Mouse (Mus musculus): ENCODE results near the gene Tex36.

Gene Tex36

GRCm38 (mm10) chr7:133602058-133602457 is at the start of gene Tex36:
Gene Tex36, minus strand, starts transcription at chr7:133602158.
- DNase-seq (ENCODE audit: low read depth, low spot score), result no peak

- no peak for DNase-seq (ENCODE audit: low read depth, low spot score)
These were observed 43.8 kb upstream of the Tex36 start for GRCm38 (mm10) chr7:133645716-133646115.

- DNase-seq (ENCODE audit: low read depth, low spot score), result no peak
These were observed 36.9 kb upstream of the Tex36 start for GRCm38 (mm10) chr7:133638821-133639220.

- DNase-seq (ENCODE audit: low read depth, low spot score), result no peak
These were observed 36.3 kb upstream of the Tex36 start for GRCm38 (mm10) chr7:133638306-133638705.

- DNase-seq (ENCODE audit: low read depth, low spot score), result peak; percentile 98
These were observed 35.7 kb upstream of the Tex36 start, which contains the start of gene Edrf1 for GRCm38 (mm10) chr7:133637361-133638305. Gene Edrf1, plus strand, starts transcription at chr7:133637543.

GRCm38 (mm10) chr7:133636738-133637352 is 34.9 kb upstream of the Tex36 start:
- DNase-seq (ENCODE audit: low read depth, low spot score), result peak; percentile 74

- DNase-seq (ENCODE audit: low read depth, low spot score), result no peak
These were observed 33.1 kb upstream of the Tex36 start for GRCm38 (mm10) chr7:133634932-133635650.

- DNase-seq (ENCODE audit: low read depth, low spot score), result no peak
These were observed 30.5 kb upstream of the Tex36 start for GRCm38 (mm10) chr7:133632476-133632875.

- no peak for DNase-seq (ENCODE audit: low read depth, low spot score)
These were observed 28.9 kb upstream of the Tex36 start for GRCm38 (mm10) chr7:133630821-133631220.

GRCm38 (mm10) chr7:133627184-133627936 is 25.4 kb upstream of the Tex36 start:
- no peak for DNase-seq (ENCODE audit: low read depth, low spot score)

- DNase-seq (ENCODE audit: low read depth, low spot score), result no peak
These were observed 21.3 kb upstream of the Tex36 start for GRCm38 (mm10) chr7:133623226-133623625.

- no peak for DNase-seq (ENCODE audit: low read depth, low spot score)
These were observed 18.8 kb upstream of the Tex36 start for GRCm38 (mm10) chr7:133620721-133621120.

GRCm38 (mm10) chr7:133612981-133613380 is 11.0 kb upstream of the Tex36 start:
- DNase-seq (ENCODE audit: low read depth, low spot score), result no peak

GRCm38 (mm10) chr7:133609585-133609984 is 7.6 kb upstream of the Tex36 start:
- DNase-seq (ENCODE audit: low read depth, low spot score), result no peak

GRCm38 (mm10) chr7:133608631-133609340 is 6.8 kb upstream of the Tex36 start:
- no peak for DNase-seq (ENCODE audit: low read depth, low spot score)

- DNase-seq (ENCODE audit: low read depth, low spot score), result no peak
These were observed 6.1 kb upstream of the Tex36 start for GRCm38 (mm10) chr7:133607883-133608575.

GRCm38 (mm10) chr7:133607331-133607730 is 5.4 kb upstream of the Tex36 start:
- DNase-seq (ENCODE audit: low read depth, low spot score), result no peak

- DNase-seq (ENCODE audit: low read depth, low spot score), result no peak
These were observed 2.6 kb upstream of the Tex36 start for GRCm38 (mm10) chr7:133604427-133605081.

GRCm38 (mm10) chr7:133603156-133603555 is 1.2 kb upstream of the Tex36 start:
- DNase-seq (ENCODE audit: low read depth, low spot score), result no peak

GRCm38 (mm10) chr7:133600558-133600957 is 1.4 kb downstream of the Tex36 start:
- no peak for DNase-seq (ENCODE audit: low read depth, low spot score)

All from retina, postnatal 7 days (tissue).